Mouse (Mus musculus) MEL (cell line): ENCODE results near the gene Cdk12. TPM values are rescaled to one million over a fixed set of nuclear protein-coding genes. Genes with fewer than 3 reads are reported as not detected.

Experiments
- DNase-seq: peaks from one replicate; pipeline ENCODE4 v3.0.0; 2011; ENCODE audit warnings: low read depth, low spot score
- H3K27ac ChIP-seq: 2 replicates; pipeline ENCODE4 v1.5.1; 2012; ENCODE audit warnings: low read depth, mild to moderate bottlenecking, control low read depth, low read length, moderate library complexity; ENCODE audit not compliant: control insufficient read depth
- H3K27me3 ChIP-seq, 2 experiments: fragments of 150-350 bp in 1 of 2; sonication (generic) in 1 of 2; 2 replicates each; pipeline ENCODE4 v1.6.1; 2012; ENCODE audit warnings: low read length in 2 of 2, mild to moderate bottlenecking in 2 of 2, improper control_type of control experiment in 1 of 2, moderate library complexity in 1 of 2; ENCODE audit not compliant: insufficient read depth in 2 of 2, control insufficient read depth in 1 of 2
- H3K36me3 ChIP-seq, 2 experiments: 2 replicates each; pipeline ENCODE4 v1.6.1; 2012 to 2014; ENCODE audit warnings: low read length in 2 of 2, improper control_type of control experiment in 1 of 2, inconsistent platforms in 1 of 2, mild to moderate bottlenecking in 1 of 2; ENCODE audit not compliant: insufficient read depth in 2 of 2, control insufficient read depth in 1 of 2
- H3K4me1 ChIP-seq, 2 experiments: fragments of 150-350 bp in 1 of 2; sonication (generic) in 1 of 2; 2 replicates each; pipeline ENCODE4 v1.6.1; 2012; ENCODE audit warnings: low read length in 2 of 2, improper control_type of control experiment in 1 of 2, mild to moderate bottlenecking in 1 of 2; ENCODE audit not compliant: insufficient read depth in 2 of 2, control insufficient read depth in 1 of 2
- H3K4me3 ChIP-seq, 2 experiments: fragments of 150-350 bp in 1 of 2; sonication (generic) in 1 of 2; 2 replicates each; pipeline ENCODE4 v1.5.1; 2012; ENCODE audit warnings: low read depth in 2 of 2, low read length in 2 of 2, mild to moderate bottlenecking in 2 of 2, moderate library complexity in 2 of 2, control low read depth in 1 of 2, improper control_type of control experiment in 1 of 2; ENCODE audit not compliant: control insufficient read depth in 1 of 2, insufficient read depth in 1 of 2
- H3K79me2 ChIP-seq: 2 replicates; pipeline ENCODE4 v1.6.1; 2012; ENCODE audit warnings: mild to moderate bottlenecking, low read length, moderate library complexity; ENCODE audit not compliant: control insufficient read depth, poor library complexity, insufficient read depth
- H3K9ac ChIP-seq: 2 replicates; pipeline ENCODE4 v1.6.1; 2012; ENCODE audit warnings: low read depth, mild to moderate bottlenecking, control low read depth, low read length, moderate library complexity; ENCODE audit not compliant: control insufficient read depth, poor library complexity, severe bottlenecking
- H3K9me3 ChIP-seq: fragments of 150-350 bp; sonication (generic); replicated peaks from 2 replicates; pipeline ENCODE4 v1.6.1; 2012; ENCODE audit warnings: mild to moderate bottlenecking, low read length, improper control_type of control experiment, moderate library complexity; ENCODE audit not compliant: insufficient read depth
- BHLHE40 ChIP-seq: IDR thresholded peaks from 2 replicates; pipeline ENCODE4 v1.6.1; 2012; ENCODE audit warnings: low read depth, mild to moderate bottlenecking, inconsistent platforms, low read length, improper control_type of control experiment, borderline replicate concordance
- CHD1 ChIP-seq: IDR thresholded peaks from 2 replicates; pipeline ENCODE4 v1.6.1; 2012; ENCODE audit warnings: low read depth, mild to moderate bottlenecking, inconsistent platforms, low read length, improper control_type of control experiment
- CHD2 ChIP-seq: IDR thresholded peaks from 2 replicates; pipeline ENCODE4 v1.6.1; 2011; ENCODE audit warnings: low read length, improper control_type of control experiment
- CTCF ChIP-seq, 3 experiments: IDR thresholded peaks in 2 of 3; conservative IDR thresholded peaks in 1 of 3; 2 replicates each; pipeline ENCODE4 v1.5.1; 2011 to 2012; ENCODE audit warnings: low read length in 3 of 3, low read depth in 2 of 3, mild to moderate bottlenecking in 2 of 3, improper control_type of control experiment in 1 of 3, inconsistent platforms in 1 of 3, mixed read lengths in 1 of 3, moderate library complexity in 1 of 3; ENCODE audit not compliant: control insufficient read depth in 1 of 3, insufficient read depth in 1 of 3, poor library complexity in 1 of 3, severe bottlenecking in 1 of 3
- E2F4 ChIP-seq: IDR thresholded peaks from 2 replicates; pipeline ENCODE4 v1.6.1; 2011; ENCODE audit warnings: low read depth, low read length, improper control_type of control experiment, borderline replicate concordance
- ELF1 ChIP-seq: IDR thresholded peaks from 2 replicates; pipeline ENCODE4 v1.6.1; 2014; ENCODE audit warnings: low read depth, mild to moderate bottlenecking, inconsistent platforms, low read length, improper control_type of control experiment, moderate library complexity
- EP300 ChIP-seq, 2 experiments: IDR thresholded peaks; 2 replicates each; pipeline ENCODE4 v1.6.1; 2011; ENCODE audit warnings: improper control_type of control experiment in 2 of 2, low read length in 2 of 2, low read depth in 1 of 2, mild to moderate bottlenecking in 1 of 2
- ETS1 ChIP-seq: IDR thresholded peaks from 2 replicates; pipeline ENCODE4 v1.6.1; 2012; ENCODE audit warnings: low read depth, mild to moderate bottlenecking, inconsistent platforms, low read length, improper control_type of control experiment, moderate library complexity
- GATA1 ChIP-seq: IDR thresholded peaks from 2 replicates; pipeline ENCODE4 v1.6.1; 2011; ENCODE audit warnings: low read depth, low read length, improper control_type of control experiment
- HCFC1 ChIP-seq: IDR thresholded peaks from 2 replicates; pipeline ENCODE4 v1.6.1; 2012; ENCODE audit warnings: low read depth, mild to moderate bottlenecking, inconsistent platforms, low read length, improper control_type of control experiment, moderate library complexity
- JUND ChIP-seq: IDR thresholded peaks from 2 replicates; pipeline ENCODE4 v1.6.1; 2011; ENCODE audit warnings: low read depth, mild to moderate bottlenecking, improper control_type of control experiment, low read length
- MAX ChIP-seq: IDR thresholded peaks from 2 replicates; pipeline ENCODE4 v1.6.1; 2011; ENCODE audit warnings: low read length, improper control_type of control experiment
- MEF2A ChIP-seq: IDR thresholded peaks from 2 replicates; pipeline ENCODE4 v1.6.1; 2014; ENCODE audit warnings: low read depth, mild to moderate bottlenecking, inconsistent platforms, low read length, improper control_type of control experiment; ENCODE audit not compliant: poor library complexity, insufficient replicate concordance, severe bottlenecking; ENCODE audit errors: extremely low read depth
- MXI1 ChIP-seq: IDR thresholded peaks from 2 replicates; pipeline ENCODE4 v1.6.1; 2011; ENCODE audit warnings: mild to moderate bottlenecking, low read depth, low read length, improper control_type of control experiment
- MYB ChIP-seq: IDR thresholded peaks from 2 replicates; pipeline ENCODE4 v1.6.1; 2011; ENCODE audit warnings: mild to moderate bottlenecking, low read depth, low read length, improper control_type of control experiment
- MYC ChIP-seq: IDR thresholded peaks from 2 replicates; pipeline ENCODE4 v1.6.1; 2011; ENCODE audit warnings: low read depth, mild to moderate bottlenecking, low read length, improper control_type of control experiment, moderate library complexity
- POLR2A ChIP-seq, 2 experiments: IDR thresholded peaks; 2 replicates each; pipeline ENCODE4 v1.6.1; 2011 to 2012; ENCODE audit warnings: low read length in 2 of 2, mild to moderate bottlenecking in 2 of 2, control low read depth in 1 of 2, improper control_type of control experiment in 1 of 2, low read depth in 1 of 2, moderate library complexity in 1 of 2; ENCODE audit not compliant: control insufficient read depth in 1 of 2, insufficient read depth in 1 of 2, poor library complexity in 1 of 2
- RCOR1 ChIP-seq: IDR thresholded peaks from 2 replicates; pipeline ENCODE4 v1.6.1; 2012; ENCODE audit warnings: low read depth, mild to moderate bottlenecking, inconsistent platforms, low read length, improper control_type of control experiment
- SMC3 ChIP-seq: IDR thresholded peaks from 2 replicates; pipeline ENCODE4 v1.6.1; 2011; ENCODE audit warnings: low read depth, low read length, improper control_type of control experiment
- TAL1 ChIP-seq: IDR thresholded peaks from 2 replicates; pipeline ENCODE4 v1.6.1; 2012; ENCODE audit warnings: mild to moderate bottlenecking, inconsistent platforms, low read length, moderate library complexity, mixed read lengths
- TBP ChIP-seq: IDR thresholded peaks from 2 replicates; pipeline ENCODE4 v1.8.0; 2011; ENCODE audit warnings: low read depth, low read length, improper control_type of control experiment
- TCF12 ChIP-seq: IDR thresholded peaks from 2 replicates; pipeline ENCODE4 v1.6.1; 2014; ENCODE audit warnings: low read depth, mild to moderate bottlenecking, inconsistent platforms, low read length, improper control_type of control experiment, moderate library complexity
- USF2 ChIP-seq, 2 experiments: IDR thresholded peaks; 2 replicates each; pipeline ENCODE4 v1.6.1; 2011 to 2012; ENCODE audit warnings: improper control_type of control experiment in 2 of 2, low read length in 2 of 2, borderline replicate concordance in 1 of 2, inconsistent platforms in 1 of 2, low read depth in 1 of 2, mild to moderate bottlenecking in 1 of 2; ENCODE audit not compliant: insufficient read depth in 1 of 2
- ZMIZ1 ChIP-seq: IDR thresholded peaks from 2 replicates; pipeline ENCODE4 v1.6.1; 2012; ENCODE audit warnings: low read depth, mild to moderate bottlenecking, inconsistent platforms, low read length, improper control_type of control experiment, moderate library complexity
- ZNF384 ChIP-seq: IDR thresholded peaks from 2 replicates; pipeline ENCODE4 v1.6.1; 2012; ENCODE audit warnings: low read depth, mild to moderate bottlenecking, inconsistent platforms, low read length, improper control_type of control experiment
- polyA plus RNA-seq, 2 experiments: library from polyadenylated mRNA; stranded (reverse) in 1 of 2; unstranded in 1 of 2; fragments of >175 nt in 1 of 2; fragments of >200 nt in 1 of 2; gene quantifications; 2 replicates each; pipeline versions ENCODE4 v1.2.1 to v1.2.4; 2012; ENCODE audit warnings: low replicate concordance in 2 of 2, low read depth in 1 of 2; ENCODE audit not compliant: insufficient read length in 2 of 2, insufficient read depth in 1 of 2, missing spikeins in 1 of 2
- total RNA-seq: library from RNA; depleted of rRNA; stranded (reverse); fragments of 300-350 nt; gene quantifications from 2 replicates; pipeline ENCODE4 v1.2.3, GENCODE M21; 2012

Gene Cdk12
- total and polyA plus RNA-seq, 3 experiments = 34.3 to 45.5 (median 34.6) TPM

GRCm38 (mm10) chr11:98244415-98244814 is 41.6 kb downstream of the Cdk12 start:
- H3K27me3 ChIP-seq = no peaks in the 10 kb centered on the region
- no peaks in the 10 kb centered on the region for H3K79me2 ChIP-seq
- peaks cover 27 to 85% of the 10 kb centered on the region in 2 experiments for H3K36me3 ChIP-seq
- peak; percentile 62 for DNase-seq
- no peak overlapping the region for H3K4me3 ChIP-seq
- H3K9ac ChIP-seq = no peak overlapping the region
- no peaks in the 10 kb centered on the region for H3K9me3 ChIP-seq
- peaks cover 0 to 22% of the 10 kb centered on the region in 2 experiments; a peak in 2 of 4 replicates for H3K4me1 ChIP-seq
- no peak overlapping the region for H3K27ac ChIP-seq
- peak; percentile 91 for TF ChIP-seq GATA1
- TF ChIP-seq RCOR1 = peak; percentile 79
- peak; percentile 43; the same call in 1 of the 2 replicates for TF ChIP-seq MYB
- TF ChIP-seq ETS1 = peak; percentile 75
- TF ChIP-seq TAL1 = peak; percentile 66
- TF ChIP-seq JUND = no peak
- no peak for TF ChIP-seq POLR2A (IDR thresholded peaks at IDR 0.05; ENCODE audit: control insufficient read depth in 1 of 2, insufficient read depth in 1 of 2, low read depth in 1 of 2, low read length in 2 of 2, poor library complexity in 1 of 2)
- peak; percentile 89 to 91 for TF ChIP-seq EP300 (IDR thresholded peaks at IDR 0.05; ENCODE audit: low read depth in 1 of 2, low read length in 2 of 2)
- TF ChIP-seq BHLHE40 = no peak
- 0 out of 2 replicates have a peak, but pooled peaks have one; percentile 24 for TF ChIP-seq MXI1
- TF ChIP-seq TCF12 = peak; percentile 96
- TF ChIP-seq MYC = no peak
- 0 out of 2 replicates have a peak, but pooled peaks have one; percentile 12 for TF ChIP-seq ELF1

DNA sequence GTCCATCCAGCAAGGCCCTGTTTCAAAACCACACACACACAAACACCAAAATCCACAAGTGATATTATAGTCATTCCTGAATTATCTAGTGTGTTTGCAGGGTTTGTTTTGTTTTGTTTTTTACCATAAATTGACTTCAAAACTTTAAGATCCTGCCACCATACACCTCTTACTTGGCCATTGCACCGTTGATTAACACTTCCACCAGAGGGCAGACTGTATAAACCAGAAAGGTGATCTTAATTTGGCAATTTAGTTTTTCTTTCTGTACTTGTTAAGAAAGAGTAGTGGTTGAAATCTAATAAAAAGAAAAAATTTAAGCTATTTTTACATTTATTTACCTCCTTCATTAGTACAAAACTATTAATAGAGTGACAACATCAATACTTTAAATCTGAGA is 44.5 kb downstream of the Cdk12 start:
- TF ChIP-seq E2F4 = no peak
- TF ChIP-seq GATA1 = no peak
- no peak for TF ChIP-seq MEF2A
- TF ChIP-seq TCF12 = no peak
- no peak for TF ChIP-seq USF2 (IDR thresholded peaks at IDR 0.05; ENCODE audit: borderline replicate concordance in 1 of 2, insufficient read depth in 1 of 2, low read depth in 1 of 2, low read length in 2 of 2)
- TF ChIP-seq TBP = no peak
- no peak for TF ChIP-seq MXI1
- TF ChIP-seq CHD2 = no peak
- no peak for TF ChIP-seq ZNF384
- TF ChIP-seq SMC3 = peak; percentile 51
- TF ChIP-seq HCFC1 = no peak
- TF ChIP-seq CHD1 = no peak
- no peak for TF ChIP-seq MYC
- no peak for TF ChIP-seq MAX
- TF ChIP-seq CTCF (IDR thresholded peaks at IDR 0.05 in 2 of 3, conservative IDR thresholded peaks at IDR 0.05 in 1 of 3; ENCODE audit: control insufficient read depth in 1 of 3, insufficient read depth in 1 of 3, low read depth in 2 of 3, low read length in 3 of 3, poor library complexity in 1 of 3, severe bottlenecking in 1 of 3) = peak; percentile 12 to 67 (median 18); a peak in 4 of 6 replicates
- TF ChIP-seq MYB = no peak
- no peak for TF ChIP-seq ZMIZ1
- no peak for TF ChIP-seq POLR2A (IDR thresholded peaks at IDR 0.05; ENCODE audit: control insufficient read depth in 1 of 2, insufficient read depth in 1 of 2, low read depth in 1 of 2, low read length in 2 of 2, poor library complexity in 1 of 2)
- Histone ChIP-seq H3K4me1 (peaks cover 0 to 8% of the 10 kb centered on the region in 2 experiments; a peak in 2 of 4 replicates), H3K4me3 (no peak overlapping the region), H3K79me2 (no peaks in the 10 kb centered on the region), H3K9me3 (no peaks in the 10 kb centered on the region), H3K27me3 (no peaks in the 10 kb centered on the region), H3K36me3 (peaks cover 18 to 69% of the 10 kb centered on the region in 2 experiments), H3K9ac (no peak overlapping the region), H3K27ac (no peak overlapping the region)
- DNase-seq = peak; percentile 54
